Mouse (Mus musculus): ENCODE measurements at regions not wholly inside any gene's neighbourhood (a gene's known extent, or its start where the extent isn't known, plus 50 kb on each side); places are given as distances from the start of the nearest gene placed in this dataset.

DNA sequence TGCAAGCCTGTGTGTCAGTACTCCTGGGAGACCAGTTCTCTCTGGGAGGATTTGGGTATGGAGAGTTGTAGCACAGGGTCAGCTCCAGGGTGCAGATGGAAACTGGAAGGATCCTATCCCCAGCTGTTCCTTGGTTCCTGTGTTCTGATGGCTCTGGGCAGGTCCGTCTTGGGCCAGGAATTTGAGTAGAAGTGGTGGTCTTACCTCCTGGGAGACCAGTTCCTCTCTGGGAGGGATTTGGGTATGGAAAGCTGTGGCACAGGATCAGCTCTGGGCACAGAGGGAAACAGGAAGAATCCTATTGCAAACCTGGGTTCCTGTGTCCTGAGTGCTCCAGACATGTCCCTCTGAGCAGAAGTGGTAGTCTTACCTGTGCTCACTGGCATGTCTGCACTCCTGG lies 314.5 kb downstream of the Wdr11 start:
- TF ChIP-seq CTCF (IDR thresholded peaks at IDR 0.05; ENCODE audit: insufficient read depth, low read length) (no peak), POLR2A (IDR thresholded peaks at IDR 0.05; ENCODE audit: borderline replicate concordance, extremely low read depth, low read depth, low read length) (no peak)
